In genomic region chr6:92269019-92269418, GRCm38 (mm10) we compare ENCODE assay signal across 9 mouse cellular contexts. TPM values are rescaled to one million over a fixed set of nuclear protein-coding genes. Genes with fewer than 3 reads are reported as not detected.
DNase-seq lines count a peak whose midpoint lies in the region; ATAC-seq lines count a peak whose summit lies in the region.
"Had no signal": no experiment of that assay in that cellular context is flagged by ENCODE, and none has a peak within 500 bp of the region (broad histone marks: within the 10 kb centered on the region; RNA-seq: fewer than 3 reads in every experiment).

No protein-coding gene starts in this region.

- H3K4me3 ChIP-seq in liver, embryonic 12.5 days, result no peak overlapping the region
- no peak overlapping the region for H3K4me3 ChIP-seq in forebrain, embryonic 14.5 days (ENCODE audit: low read depth, low read length)
- H3K4me3 ChIP-seq in hindbrain, embryonic 16.5 days (ENCODE audit: low read length), result no peak overlapping the region
- H3K4me3 ChIP-seq: embryonic facial prominence, embryonic 12.5 days had no signal

- peak; percentile 75 for DNase-seq in liver
- peak; percentile 51 for DNase-seq in c-Kit-positive CD71-positive TER-119-negative erythroid progenitor cells, embryonic 14.5 days (ENCODE audit: low read depth)
- DNase-seq in forebrain, embryonic 14.5 days (ENCODE audit: low spot score), result peak; percentile 84
- peak; percentile 61 to 66 for DNase-seq in layer of hippocampus, postnatal 14 days (ENCODE audit: low spot score in 2 of 2)
- peak; percentile 44 to 67 for DNase-seq in spleen, postnatal 10 days (ENCODE audit: low spot score in 2 of 2)

- no peak overlapping the region for H3K9ac ChIP-seq in liver, embryonic 12.5 days
- no peak overlapping the region for H3K9ac ChIP-seq in forebrain, embryonic 14.5 days (ENCODE audit: low read length)
- H3K9ac ChIP-seq in hindbrain, embryonic 16.5 days (ENCODE audit: low read depth, low read length), result no peak overlapping the region
- H3K9ac ChIP-seq: embryonic facial prominence, embryonic 12.5 days had no signal

- H3K4me2 ChIP-seq in liver, embryonic 12.5 days, result no peak overlapping the region
- no peak overlapping the region for H3K4me2 ChIP-seq in forebrain, embryonic 14.5 days (ENCODE audit: low read length)
- H3K4me2 ChIP-seq in hindbrain, embryonic 16.5 days (ENCODE audit: low read length), result no peak overlapping the region
- H3K4me2 ChIP-seq: embryonic facial prominence, embryonic 12.5 days had no signal

- no peaks in the 10 kb centered on the region for H3K36me3 ChIP-seq in liver, embryonic 12.5 days
- H3K36me3 ChIP-seq in forebrain, embryonic 14.5 days (ENCODE audit: control insufficient read depth, insufficient read depth, low read length), result no peaks in the 10 kb centered on the region
- H3K36me3 ChIP-seq in hindbrain, embryonic 16.5 days (ENCODE audit: control insufficient read depth, insufficient read depth, low read length), result no peaks in the 10 kb centered on the region
- H3K36me3 ChIP-seq: embryonic facial prominence, embryonic 12.5 days had no signal

- no peak overlapping the region for H3K27ac ChIP-seq in liver, embryonic 12.5 days
- H3K27ac ChIP-seq in forebrain, embryonic 14.5 days (ENCODE audit: low read depth, low read length), result no peak overlapping the region
- no peak overlapping the region for H3K27ac ChIP-seq in hindbrain, embryonic 16.5 days (ENCODE audit: low read depth, low read length)
- H3K27ac ChIP-seq: embryonic facial prominence, embryonic 12.5 days had no signal

- H3K9me3 ChIP-seq in liver, embryonic 12.5 days (replicated peaks), result no peaks in the 10 kb centered on the region
- H3K9me3 ChIP-seq in forebrain, embryonic 14.5 days (replicated peaks; ENCODE audit: control insufficient read depth, low read length), result no peaks in the 10 kb centered on the region
- H3K9me3 ChIP-seq in hindbrain, embryonic 16.5 days (ENCODE audit: control insufficient read depth, low read length), result no peaks in the 10 kb centered on the region
- H3K9me3 ChIP-seq: embryonic facial prominence, embryonic 12.5 days had no signal

- H3K27me3 ChIP-seq in liver, embryonic 12.5 days (replicated peaks), result 0 out of 2 replicates have a peak, but pooled peaks cover 7% of the 10 kb centered on the region
- H3K27me3 ChIP-seq in forebrain, embryonic 14.5 days (replicated peaks; ENCODE audit: control insufficient read depth, insufficient read depth, low read length), result no peaks in the 10 kb centered on the region
- H3K27me3 ChIP-seq in hindbrain, embryonic 16.5 days (replicated peaks; ENCODE audit: control insufficient read depth, insufficient read depth, low read length), result no peaks in the 10 kb centered on the region
- H3K27me3 ChIP-seq: embryonic facial prominence, embryonic 12.5 days had no signal

- peaks cover 9% of the 10 kb centered on the region for H3K4me1 ChIP-seq in liver, embryonic 12.5 days
- H3K4me1 ChIP-seq in forebrain, embryonic 14.5 days (ENCODE audit: control insufficient read depth, insufficient read depth, low read length), result no peaks in the 10 kb centered on the region; the same call in 1 of the 2 replicates
- H3K4me1 ChIP-seq in hindbrain, embryonic 16.5 days (ENCODE audit: control insufficient read depth, insufficient read depth, low read depth, low read length), result no peaks in the 10 kb centered on the region

- no peak for ATAC-seq in liver, embryonic 12.5 days
- ATAC-seq in forebrain, embryonic 14.5 days, result peak; percentile 63; the same call in 1 of the 2 replicates
- ATAC-seq in hindbrain, embryonic 16.5 days, result 0 out of 2 replicates have a peak, but pooled peaks have one; percentile 64
- ATAC-seq in megakaryocyte, adult 5-6 weeks (ENCODE audit: poor library complexity, severe bottlenecking), result peak; percentile 84

- WGBS in liver, embryonic 12.5 days (ENCODE audit: insufficient replicate concordance), result 8% methylated on average over 4 of the region's 4 CpGs
- WGBS in forebrain, embryonic 14.5 days, result 13% methylated on average over 4 of the region's 4 CpGs
- 14% methylated on average over 4 of the region's 4 CpGs for WGBS in hindbrain, embryonic 16.5 days

RNA-seq across cellular contexts. Expression of gene Trh, which starts 24.6 kb away (rescaled TPM):
- polyA plus RNA-seq in liver, embryonic 12.5 days (2016; fragmentation: Nextera tagmentation; extraction: Ambion mirVana), result not detected in 2 replicates
- polyA plus RNA-seq in forebrain, embryonic 14.5 days (2014; fragmentation: Nextera tagmentation; extraction: Ambion mirVana), result 6.7 and 7.3 TPM in 2 replicates
- 3.4 and 3.9 TPM in 2 replicates for polyA plus RNA-seq in hindbrain, embryonic 16.5 days (2015; fragmentation: Nextera tagmentation; extraction: Ambion mirVana)
- 1 to 10 TPM; 1.5 to 2.2 TPM for total RNA-seq in layer of hippocampus, postnatal 14 days (2021)
- not detected in 2 replicates for total RNA-seq in megakaryocyte, adult 5-6 weeks (2015)
- not detected in 2 replicates for total RNA-seq in megakaryocyte, adult 5-6 weeks (2017)

RNA-seq across cellular contexts. Expression of gene Rbsn, which starts 54.3 kb away (rescaled TPM):
- 12.2 and 12.4 TPM in 2 replicates for polyA plus RNA-seq in liver, embryonic 12.5 days (2016; fragmentation: Nextera tagmentation; extraction: Ambion mirVana)
- 17.1 and 20.2 TPM in 2 replicates for polyA plus RNA-seq in forebrain, embryonic 14.5 days (2014; fragmentation: Nextera tagmentation; extraction: Ambion mirVana)
- polyA plus RNA-seq in hindbrain, embryonic 16.5 days (2015; fragmentation: Nextera tagmentation; extraction: Ambion mirVana), result 28.6 and 34.3 TPM in 2 replicates
- total RNA-seq in layer of hippocampus, postnatal 14 days (2021), result 10 to 100 TPM; 28.8 to 36.5 TPM
- 9.5 and 9.6 TPM in 2 replicates for total RNA-seq in megakaryocyte, adult 5-6 weeks (2015)
- total RNA-seq in megakaryocyte, adult 5-6 weeks (2017), result 18.4 and 22.7 TPM in 2 replicates
